Mouse (Mus musculus) liver, embryonic 14.5 days (tissue): ENCODE data around the gene Apod.

Experiments used
- CTCF ChIP-seq: IDR thresholded peaks from 2 replicates; pipeline ENCODE4 v1.5.1; 2016; ENCODE audit warnings: antibody characterized with exemption, low read depth, control low read depth
- EP300 ChIP-seq: IDR thresholded peaks from 2 replicates; pipeline ENCODE4 v1.6.1; 2016; ENCODE audit warnings: antibody characterized with exemption, low read depth

- no peak for TF ChIP-seq CTCF
- no peak for TF ChIP-seq EP300
Measured at GRCm38 (mm10) chr16:31266692-31267091, 47.9 kb downstream of the Apod start.
